Mouse (Mus musculus) heart, adult 2 months (tissue): ENCODE data around the gene Trpm1.

Experiments used
- CTCF ChIP-seq: fragments of 200-600 bp; IDR thresholded peaks from 2 replicates; pipeline ENCODE4 v1.8.1; 2022; ENCODE audit warnings: antibody characterized with exemption, mild to moderate bottlenecking, moderate library complexity
- POLR2A ChIP-seq: fragments of 200-500 bp; IDR thresholded peaks from 2 replicates; pipeline ENCODE4 v1.6.1; 2011; ENCODE audit warnings: mild to moderate bottlenecking, low read depth, low read length, control low read depth; ENCODE audit not compliant: insufficient read depth

DNA sequence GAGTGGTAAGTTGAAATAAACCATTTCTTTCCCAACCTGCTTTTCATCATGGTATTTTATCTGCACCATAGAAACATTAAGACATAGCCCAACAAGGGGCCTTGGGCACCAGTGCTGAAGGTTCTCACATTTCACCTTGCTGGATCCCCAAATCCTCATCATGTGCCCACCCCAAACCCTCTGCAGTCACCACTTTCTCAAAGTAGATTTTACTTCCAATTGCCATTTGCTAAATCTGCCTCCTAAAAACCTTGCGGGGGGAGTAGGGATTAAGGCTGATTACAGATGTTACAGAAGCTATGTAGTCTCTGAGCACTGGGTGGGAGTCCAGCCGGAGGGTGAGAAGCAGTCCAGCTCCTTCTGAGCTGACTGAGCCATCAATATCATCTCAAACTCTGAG lies at the start of gene Trpm1:
- TF ChIP-seq POLR2A (no peak), CTCF (no peak)
